ENCODE assay signal across 8 mouse cellular contexts in genomic region chr1:120602031-120602730, GRCm38 (mm10). TPM values are rescaled to one million over a fixed set of nuclear protein-coding genes. Genes with fewer than 3 reads are reported as not detected.
DNase-seq lines count a peak whose midpoint lies in the region; ATAC-seq and TF ChIP-seq lines count a peak whose summit lies in the region.

En1 (plus strand) TSS chr1:120602418.

- H3K9ac ChIP-seq in kidney, embryonic 14.5 days (ENCODE audit: low read depth, low read length), result peak within 1 kb of the TSS; percentile 31; the same call in 1 of the 2 replicates
- no peak within 1 kb of the TSS; the same call in 1 of the 2 replicates for H3K9ac ChIP-seq in forebrain, postnatal 0 days
- peak within 1 kb of the TSS; percentile 37; the same call in 1 of the 2 replicates for H3K9ac ChIP-seq in neural tube, embryonic 14.5 days (replicated peaks; ENCODE audit: low read depth, low read length)

- peaks cover 96% of the 10 kb centered on the region for H3K27me3 ChIP-seq in kidney, embryonic 14.5 days (ENCODE audit: control insufficient read depth, insufficient read depth, low read length)
- H3K27me3 ChIP-seq in forebrain, postnatal 0 days (ENCODE audit: insufficient read depth, low read length), result peaks cover 66% of the 10 kb centered on the region
- peaks cover 65% of the 10 kb centered on the region for H3K27me3 ChIP-seq in neural tube, embryonic 14.5 days (ENCODE audit: control insufficient read depth, insufficient read depth, low read length)

- H3K4me2 ChIP-seq in kidney, embryonic 14.5 days (replicated peaks; ENCODE audit: low read depth, low read length), result peak within 1 kb of the TSS; percentile 63
- H3K4me2 ChIP-seq in forebrain, postnatal 0 days (ENCODE audit: low read depth), result peak within 1 kb of the TSS; percentile 57
- H3K4me2 ChIP-seq in neural tube, embryonic 14.5 days (ENCODE audit: low read depth, low read length), result peak within 1 kb of the TSS; percentile 51

- WGBS in kidney, embryonic 14.5 days, result under 1% methylated on average over 35 of the region's 35 CpGs
- 2% methylated on average over 35 of the region's 35 CpGs for WGBS in forebrain, postnatal 0 days
- WGBS in neural tube, embryonic 14.5 days, result under 1% methylated on average over 34 of the region's 35 CpGs

- ATAC-seq in kidney, embryonic 14.5 days (ENCODE audit: low FRiP score, low TSS enrichment), result no peak
- ATAC-seq in forebrain, postnatal 0 days, result peak; percentile 54
- ATAC-seq in neural tube, embryonic 14.5 days (ENCODE audit: low read depth), result no peak

- DNase-seq in kidney, adult 11 months, result no peak
- peak; percentile 45 for DNase-seq in cerebellum, adult 11 months
- DNase-seq in forebrain, postnatal 0 days, result peak; percentile 41
- DNase-seq in kidney, postnatal 4 days, result peak; percentile 50
- DNase-seq in thymus, postnatal 36 days, result no peak
- DNase-seq in left cerebral cortex, adult 9 months (ENCODE audit: low spot score in 2 of 2), result no peak

- H3K9me3 ChIP-seq in kidney, embryonic 14.5 days (ENCODE audit: control insufficient read depth, low read length), result no peaks in the 10 kb centered on the region
- H3K9me3 ChIP-seq in forebrain, postnatal 0 days (ENCODE audit: low read length), result no peaks in the 10 kb centered on the region
- H3K9me3 ChIP-seq in neural tube, embryonic 14.5 days (ENCODE audit: control insufficient read depth, low read length), result no peaks in the 10 kb centered on the region

- no peaks in the 10 kb centered on the region for H3K36me3 ChIP-seq in kidney, embryonic 14.5 days (ENCODE audit: control insufficient read depth, insufficient read depth, low read length)
- no peaks in the 10 kb centered on the region for H3K36me3 ChIP-seq in forebrain, postnatal 0 days (ENCODE audit: insufficient read depth)
- H3K36me3 ChIP-seq in neural tube, embryonic 14.5 days (ENCODE audit: control insufficient read depth, insufficient read depth, low read length), result no peaks in the 10 kb centered on the region

- H3K4me3 ChIP-seq in kidney, embryonic 14.5 days (ENCODE audit: low read length), result peak within 1 kb of the TSS; percentile 36
- peak within 1 kb of the TSS; percentile 28 for H3K4me3 ChIP-seq in forebrain, postnatal 0 days (ENCODE audit: low read depth, low read length)
- H3K4me3 ChIP-seq in neural tube, embryonic 14.5 days (ENCODE audit: low read depth, low read length), result peak within 1 kb of the TSS; percentile 35

- no peak within 1 kb of the TSS for H3K27ac ChIP-seq in kidney, embryonic 14.5 days (ENCODE audit: low read depth, low read length)
- no peak within 1 kb of the TSS for H3K27ac ChIP-seq in forebrain, postnatal 0 days (ENCODE audit: low read depth, low read length)
- H3K27ac ChIP-seq in neural tube, embryonic 14.5 days (ENCODE audit: low read depth, low read length), result peak within 1 kb of the TSS; percentile 44; the same call in 1 of the 2 replicates

- no peak for TF ChIP-seq CTCF in forebrain, postnatal 0 days (IDR thresholded peaks at IDR 0.05; ENCODE audit: low read depth)

- peaks cover 5% of the 10 kb centered on the region for H3K4me1 ChIP-seq in kidney, embryonic 14.5 days (ENCODE audit: control insufficient read depth, insufficient read depth, low read length)
- 0 out of 2 replicates have a peak, but pooled peaks cover 2% of the 10 kb centered on the region for H3K4me1 ChIP-seq in forebrain, postnatal 0 days (ENCODE audit: insufficient read depth)
- peaks cover 7% of the 10 kb centered on the region; the same call in 1 of the 2 replicates for H3K4me1 ChIP-seq in neural tube, embryonic 14.5 days (ENCODE audit: control insufficient read depth, insufficient read depth, low read length)

RNA-seq across cellular contexts. Expression of gene En1, which starts in this region (rescaled TPM):
- not detected in 2 replicates for polyA plus RNA-seq in kidney, embryonic 14.5 days (2014; fragmentation: Nextera tagmentation; extraction: Ambion mirVana)
- 0.29 and 0.92 TPM in 2 replicates for total RNA-seq in forebrain, postnatal 0 days (2014; rRNA removed)
- 0.05 and 0.18 TPM in 2 replicates for polyA plus RNA-seq in forebrain, postnatal 0 days (2015; fragmentation: Nextera tagmentation; extraction: Ambion mirVana)
- polyA plus RNA-seq in neural tube, embryonic 14.5 days (2014; fragmentation: Nextera tagmentation; extraction: Ambion mirVana), result 1.3 and 2.1 TPM in 2 replicates

Comparison
In these comparisons a context has a peak if more than half of its experiments do, and no peak if none do; other contexts are left out.
1. DNase-seq: peak in cerebellum, adult 11 months (single experiment) and kidney, postnatal 4 days (2 of 2); none in kidney, adult 11 months (single experiment), thymus, postnatal 36 days (0 of 2) and left cerebral cortex, adult 9 months (0 of 2).
2. Peak in DNase-seq, ATAC-seq, H3K4me3 ChIP-seq and H3K4me2 ChIP-seq in forebrain, postnatal 0 days; RNA of the gene not detected or under 1 TPM.
3. Peak in every context shown above with its lines, with median percentiles within 50 percentile points of each other: H3K4me2 ChIP-seq and H3K4me3 ChIP-seq.